Mouse (Mus musculus) spleen, adult 2 months (tissue): Measurements from ENCODE around the gene Iqcn.

ENCODE experiments used
- CTCF ChIP-seq: fragments of 200-500 bp; IDR thresholded peaks from 2 replicates; pipeline ENCODE4 v1.5.1; 2011; ENCODE audit warnings: mild to moderate bottlenecking, inconsistent platforms; ENCODE audit not compliant: insufficient read depth, insufficient read length, insufficient replicate concordance; ENCODE audit errors: extremely low read depth
- POLR2A ChIP-seq: fragments of 200-500 bp; IDR thresholded peaks from 2 replicates; pipeline ENCODE4 v1.6.1; 2011; ENCODE audit warnings: low read depth, low read length, inconsistent platforms

DNA sequence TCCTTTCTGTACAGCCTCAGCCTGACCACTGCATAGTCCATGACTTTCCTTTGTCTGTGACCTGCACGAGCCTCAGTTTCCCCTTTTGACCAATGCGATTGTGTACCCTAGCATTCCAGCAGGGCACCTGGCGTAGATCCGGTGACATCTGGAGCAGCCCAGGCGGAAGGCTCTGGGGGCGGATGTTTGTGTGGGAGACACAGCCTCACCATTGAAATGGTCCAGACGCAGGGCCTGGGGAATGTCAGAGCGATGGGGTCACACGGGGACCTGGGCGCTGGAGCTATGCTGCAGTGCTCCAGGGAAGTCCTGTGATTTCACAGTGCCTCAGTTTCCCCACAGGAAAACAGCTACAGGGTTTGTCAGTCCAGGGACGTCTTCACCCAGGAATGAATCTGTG, 38.9 kb downstream of the Iqcn start:
- TF ChIP-seq POLR2A (no peak), CTCF (no peak)
